Mouse (Mus musculus) neural tube, embryonic 14.5 days (tissue): ENCODE measurements around the gene Ergic1. TPM values are rescaled to one million over a fixed set of nuclear protein-coding genes. Genes with fewer than 3 reads are reported as not detected.

ENCODE experiments used
- ATAC-seq: fragments of 200-750 bp; cut with Nextera tagmentation; 2 replicates; pipeline ENCODE4 v1.8.0; 2017; ENCODE audit warnings: low read depth, mild to moderate bottlenecking, moderate TSS enrichment, moderate library complexity
- H3K27ac ChIP-seq: fragments of 300-500 bp; sonication (generic); 2 replicates; pipeline ENCODE4 v1.5.1; 2014; ENCODE audit warnings: low read depth, mild to moderate bottlenecking, control low read depth, low read length, moderate library complexity, mixed read lengths
- H3K27me3 ChIP-seq: fragments of 300-500 bp; sonication (generic); 2 replicates; pipeline ENCODE4 v1.6.1; 2014; ENCODE audit warnings: low read length; ENCODE audit not compliant: control insufficient read depth, insufficient read depth
- H3K36me3 ChIP-seq: fragments of 300-500 bp; sonication (generic); 2 replicates; pipeline ENCODE4 v1.6.1; 2014; ENCODE audit warnings: low read length, mixed read lengths; ENCODE audit not compliant: control insufficient read depth, insufficient read depth
- H3K4me1 ChIP-seq: fragments of 300-500 bp; sonication (generic); 2 replicates; pipeline ENCODE4 v1.6.1; 2014; ENCODE audit warnings: low read length; ENCODE audit not compliant: control insufficient read depth, insufficient read depth
- H3K4me2 ChIP-seq: fragments of 300-500 bp; sonication (generic); 2 replicates; pipeline ENCODE4 v1.6.1; 2014; ENCODE audit warnings: mild to moderate bottlenecking, low read depth, low read length, control low read depth
- H3K4me3 ChIP-seq: fragments of 300-500 bp; sonication (generic); 2 replicates; pipeline ENCODE4 v1.5.1; 2014; ENCODE audit warnings: low read depth, low read length, control low read depth, mixed read lengths
- H3K9ac ChIP-seq: fragments of 300-500 bp; sonication (generic); replicated peaks from 2 replicates; pipeline ENCODE4 v1.6.1; 2014; ENCODE audit warnings: low read depth, mild to moderate bottlenecking, control low read depth, low read length, mixed read lengths
- H3K9me3 ChIP-seq: fragments of 300-500 bp; sonication (generic); 2 replicates; pipeline ENCODE4 v1.6.1; 2016; ENCODE audit warnings: low read length; ENCODE audit not compliant: control insufficient read depth
- WGBS: fragments of 180-500 bp; shearing (Covaris S2); extraction: QIAGEN DNeasy Blood & Tissue Kit; methylation state at CpG from one replicate; pipeline ENCODE4 v1.1.7; 2014; 5-methylcytosine and 5-hydroxymethylcytosine counted together
- polyA plus RNA-seq: library from polyadenylated mRNA; unstranded; fragments of >200 nt; fragmentation: Nextera tagmentation; extraction: Ambion mirVana; gene quantifications from 2 replicates; pipeline ENCODE4 v1.2.1, GENCODE M21; 2014

Ergic1 gene
- polyA plus RNA-seq, 1 experiment from 2014 or later = 105 TPM

DNA sequence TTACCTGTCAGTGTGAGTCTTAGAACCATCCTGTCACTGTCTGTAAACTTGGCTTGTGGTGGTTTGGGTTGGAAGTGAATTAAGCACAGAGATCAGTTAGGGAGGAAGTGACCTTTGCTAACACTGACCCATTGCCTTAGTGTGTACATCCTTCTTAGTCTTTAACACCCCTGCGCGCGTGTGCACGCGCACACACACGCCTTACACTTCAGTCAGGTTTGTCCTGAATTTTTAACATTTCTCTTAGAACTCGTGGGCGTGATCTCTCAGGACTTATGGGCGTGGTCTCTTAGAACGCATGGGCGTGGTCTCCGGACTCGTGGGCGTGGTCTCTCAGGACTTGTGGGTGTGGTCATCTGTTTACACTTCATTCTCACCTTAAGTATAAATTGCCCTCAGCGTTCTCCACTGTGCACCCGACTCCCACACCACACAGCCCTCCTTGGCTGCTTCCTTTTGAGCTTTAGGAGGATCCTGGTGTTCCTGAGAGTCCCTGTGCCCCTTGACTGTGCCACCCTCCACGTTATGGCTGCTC, 39.7 kb downstream of the Ergic1 start:
- no peak for ATAC-seq
- no peak overlapping the region for H3K9ac ChIP-seq
- no peaks in the 10 kb centered on the region for H3K27me3 ChIP-seq
- H3K9me3 ChIP-seq = no peaks in the 10 kb centered on the region
- no peak overlapping the region for H3K4me3 ChIP-seq
- H3K4me2 ChIP-seq = no peak overlapping the region
- H3K4me1 ChIP-seq = peaks cover 29% of the 10 kb centered on the region
- no peaks in the 10 kb centered on the region for H3K36me3 ChIP-seq
- no peak overlapping the region for H3K27ac ChIP-seq
- 70% methylated on average over 17 of the region's 17 CpGs for WGBS

DNA sequence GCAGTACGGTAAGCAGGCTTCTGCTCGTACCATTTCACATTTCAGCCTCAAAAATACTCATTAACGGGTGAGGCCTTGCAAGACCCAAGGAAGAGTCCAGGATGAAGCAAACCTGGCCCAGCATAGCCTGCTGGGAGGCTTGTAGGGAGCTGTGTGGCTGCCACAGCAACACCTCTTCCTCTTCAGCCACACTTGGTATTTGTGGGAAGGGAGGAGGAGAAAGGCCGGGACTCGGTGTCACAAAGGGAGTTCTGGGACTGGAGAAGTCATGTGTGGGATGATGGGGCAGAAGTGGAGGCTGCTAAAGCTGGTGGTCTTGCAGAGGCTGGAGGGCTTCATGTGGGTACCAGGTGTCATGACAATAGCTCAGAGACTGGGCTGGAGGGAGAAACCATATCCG, 40.2 kb downstream of the Ergic1 start:
- 64% methylated on average over 6 of the region's 6 CpGs for whole genome bisulfite sequencing
- H3K27ac ChIP-seq = no peak overlapping the region
- ATAC-seq = no peak

DNA sequence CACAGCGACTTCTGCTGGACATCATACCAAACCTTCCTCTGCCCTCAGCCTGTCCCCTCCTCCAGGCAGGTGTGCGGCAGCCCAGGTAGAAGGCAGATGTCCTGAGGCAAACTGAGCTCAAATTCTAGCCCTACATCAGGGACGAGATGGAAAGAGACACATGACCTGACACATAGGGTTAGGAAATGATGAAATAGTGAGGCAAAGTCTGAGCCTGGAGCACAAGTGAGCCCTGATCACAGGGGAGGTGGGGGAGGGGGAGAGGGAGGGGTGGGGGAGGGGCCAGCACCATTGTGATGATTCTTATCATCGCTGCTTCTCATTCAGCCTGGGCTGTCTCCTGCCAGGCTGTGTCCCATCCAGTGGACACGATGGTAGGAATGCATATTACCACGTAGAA, 40.6 kb downstream of the Ergic1 start:
- no peak overlapping the region for H3K4me3 ChIP-seq
- peak overlapping the region; percentile 67 for H3K27ac ChIP-seq
- H3K9ac ChIP-seq = no peak overlapping the region
- H3K36me3 ChIP-seq = no peaks in the 10 kb centered on the region
- WGBS = 51% methylated on average over 6 of the region's 6 CpGs
- H3K4me2 ChIP-seq = no peak overlapping the region
- no peaks in the 10 kb centered on the region for H3K27me3 ChIP-seq
- no peaks in the 10 kb centered on the region for H3K9me3 ChIP-seq
- no peak for ATAC-seq
- H3K4me1 ChIP-seq = peaks cover 21% of the 10 kb centered on the region

More for the DNA sequence above, 40.2 kb downstream of the Ergic1 start:
- Histone ChIP-seq H3K9me3 (no peaks in the 10 kb centered on the region), H3K9ac (no peak overlapping the region), H3K4me1 (peaks cover 24% of the 10 kb centered on the region), H3K4me2 (0 out of 2 replicates have a peak overlapping the region, but pooled peaks have one; percentile 6), H3K36me3 (no peaks in the 10 kb centered on the region), H3K27me3 (no peaks in the 10 kb centered on the region), H3K4me3 (no peak overlapping the region)

- no peak for ATAC-seq
- Histone ChIP-seq H3K27me3 (no peaks in the 10 kb centered on the region), H3K4me1 (peaks cover 21% of the 10 kb centered on the region), H3K9me3 (no peaks in the 10 kb centered on the region), H3K27ac (peak overlapping the region; percentile 67), H3K36me3 (no peaks in the 10 kb centered on the region), H3K4me2 (no peak overlapping the region), H3K4me3 (no peak overlapping the region), H3K9ac (no peak overlapping the region)
- 46% methylated on average over 12 of the region's 12 CpGs for WGBS
Measured at GRCm38 (mm10) chr17:26602371-26602885, 41.1 kb downstream of the Ergic1 start.

DNA sequence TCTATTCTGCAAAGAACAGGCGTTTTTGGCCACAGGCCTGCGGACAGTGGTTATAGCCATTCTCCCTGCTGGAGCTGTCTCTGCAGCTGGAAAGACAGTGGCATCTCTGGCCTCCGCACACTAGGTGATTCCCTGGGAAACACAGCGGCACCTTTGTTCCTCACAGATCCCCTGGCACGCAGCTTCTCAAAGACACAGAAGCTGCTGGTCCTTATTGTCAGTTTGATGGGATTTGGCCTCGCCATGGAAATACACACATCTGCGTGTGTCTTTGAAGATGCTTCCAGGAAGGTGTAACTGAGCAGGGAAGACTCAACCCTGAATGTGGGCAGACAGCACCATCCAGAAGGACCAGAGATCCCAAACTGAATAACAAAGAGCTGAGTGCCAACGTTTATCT, 42.0 kb downstream of the Ergic1 start:
- no peak for ATAC-seq
- no peaks in the 10 kb centered on the region for H3K9me3 ChIP-seq
- no peak overlapping the region for H3K9ac ChIP-seq
- H3K27ac ChIP-seq = no peak overlapping the region
- peaks cover 21% of the 10 kb centered on the region for H3K4me1 ChIP-seq
- 78% methylated on average over 8 of the region's 8 CpGs for WGBS
- H3K4me2 ChIP-seq = no peak overlapping the region
- no peaks in the 10 kb centered on the region for H3K27me3 ChIP-seq
- no peak overlapping the region for H3K4me3 ChIP-seq
- H3K36me3 ChIP-seq = no peaks in the 10 kb centered on the region

DNA sequence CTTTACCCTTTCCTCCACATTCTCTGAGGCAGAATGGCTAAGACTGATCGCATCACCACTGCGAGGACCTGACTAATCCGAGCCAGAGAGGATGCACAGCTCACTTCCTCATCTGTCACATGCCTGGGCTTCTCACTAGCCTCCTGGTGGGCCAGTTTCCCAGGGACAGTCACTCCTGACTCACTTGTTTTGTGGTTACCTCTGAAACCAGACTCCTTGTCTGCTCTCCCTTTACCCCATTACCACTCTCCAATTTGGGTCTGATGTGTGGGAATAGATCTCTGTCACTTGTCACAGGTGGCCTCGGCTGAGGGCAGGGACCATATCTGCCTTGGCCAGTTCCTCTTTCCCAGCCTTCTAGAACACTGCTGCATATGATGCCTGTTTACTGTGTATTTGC, 44.3 kb downstream of the Ergic1 start:
- H3K4me3 ChIP-seq = no peak overlapping the region
- no peak for ATAC-seq
- no peak overlapping the region for H3K9ac ChIP-seq
- WGBS = 90% methylated on average over 4 of the region's 4 CpGs
- no peak overlapping the region for H3K27ac ChIP-seq
- no peaks in the 10 kb centered on the region for H3K27me3 ChIP-seq
- peaks cover 21% of the 10 kb centered on the region for H3K4me1 ChIP-seq
- H3K4me2 ChIP-seq = no peak overlapping the region
- H3K9me3 ChIP-seq = no peaks in the 10 kb centered on the region
- peaks cover 6% of the 10 kb centered on the region; the same call in 1 of the 2 replicates for H3K36me3 ChIP-seq

GRCm38 (mm10) chr17:26606516-26606915, 45.2 kb downstream of the Ergic1 start:
- H3K4me2 ChIP-seq = no peak overlapping the region
- peaks cover 6% of the 10 kb centered on the region for H3K36me3 ChIP-seq
- H3K27me3 ChIP-seq = no peaks in the 10 kb centered on the region
- no peak overlapping the region for H3K27ac ChIP-seq
- H3K9ac ChIP-seq = no peak overlapping the region
- no peak for ATAC-seq
- peaks cover 19% of the 10 kb centered on the region for H3K4me1 ChIP-seq
- WGBS = 85% methylated on average over 2 of the region's 2 CpGs
- no peaks in the 10 kb centered on the region for H3K9me3 ChIP-seq
- no peak overlapping the region for H3K4me3 ChIP-seq

DNA sequence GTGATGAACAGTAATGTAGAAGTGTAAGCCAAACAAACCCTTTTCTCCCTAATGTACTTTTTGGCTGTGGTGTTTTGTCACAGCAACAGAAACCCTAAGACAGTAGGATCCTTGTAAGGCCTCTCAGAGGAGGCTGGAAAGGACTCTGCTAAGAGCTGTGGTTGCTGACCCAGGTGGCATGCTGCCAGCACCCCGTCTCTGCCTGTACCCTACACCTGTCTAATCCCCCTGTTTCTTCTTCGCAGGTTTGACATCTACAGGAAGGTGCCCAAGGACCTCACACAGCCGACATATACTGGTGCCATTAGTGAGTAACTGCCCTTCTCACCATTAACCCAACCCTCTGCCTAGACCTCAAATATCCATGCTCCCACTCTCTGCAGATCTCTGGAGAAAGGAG, 47.1 kb downstream of the Ergic1 start:
- H3K4me1 ChIP-seq = peaks cover under 1% of the 10 kb centered on the region; the same call in 1 of the 2 replicates
- H3K9ac ChIP-seq = no peak overlapping the region
- no peak overlapping the region for H3K4me2 ChIP-seq
- H3K27ac ChIP-seq = no peak overlapping the region
- no peaks in the 10 kb centered on the region for H3K9me3 ChIP-seq
- H3K36me3 ChIP-seq = peaks cover 6% of the 10 kb centered on the region
- no peaks in the 10 kb centered on the region for H3K27me3 ChIP-seq
- H3K4me3 ChIP-seq = no peak overlapping the region
- ATAC-seq = no peak
- 94% methylated on average over 3 of the region's 3 CpGs for WGBS

- no peak overlapping the region for H3K27ac ChIP-seq
- H3K9ac ChIP-seq = no peak overlapping the region
- peaks cover 6% of the 10 kb centered on the region for H3K36me3 ChIP-seq
- H3K4me1 ChIP-seq = no peaks in the 10 kb centered on the region
- no peak for ATAC-seq
- H3K9me3 ChIP-seq = no peaks in the 10 kb centered on the region
- 98% methylated on average over 8 of the region's 8 CpGs for WGBS
- H3K4me3 ChIP-seq = no peak overlapping the region
- no peak overlapping the region for H3K4me2 ChIP-seq
- H3K27me3 ChIP-seq = no peaks in the 10 kb centered on the region
Measured at GRCm38 (mm10) chr17:26608877-26609276, 47.6 kb downstream of the Ergic1 start.
